Mouse (Mus musculus) midbrain, postnatal 0 days (tissue): ENCODE data around the gene Marc2. TPM values are rescaled to one million over a fixed set of nuclear protein-coding genes. Genes with fewer than 3 reads are reported as not detected.

Source experiments
- ATAC-seq: fragments of 200-750 bp; cut with Nextera tagmentation; 2 replicates; pipeline ENCODE4 v1.8.0; 2017; ENCODE audit warnings: moderate number of reproducible peaks, mild to moderate bottlenecking, moderate TSS enrichment, moderate library complexity; ENCODE audit not compliant: low FRiP score
- DNase-seq: peaks from one replicate; pipeline ENCODE4 v3.0.0-alpha.2; 2015; ENCODE audit warnings: low spot score
- H3K27ac ChIP-seq: fragments of 300-500 bp; sonication (generic); 2 replicates; pipeline ENCODE4 v1.5.1; 2014; ENCODE audit warnings: low read depth, mild to moderate bottlenecking, low read length, mixed read lengths
- H3K27me3 ChIP-seq: fragments of 300-500 bp; sonication (generic); 2 replicates; pipeline ENCODE4 v1.6.1; 2014; ENCODE audit warnings: low read length, control low read depth, mixed read lengths; ENCODE audit not compliant: insufficient read depth
- H3K36me3 ChIP-seq: fragments of 300-500 bp; sonication (generic); 2 replicates; pipeline ENCODE4 v1.6.1; 2014; ENCODE audit warnings: low read length, control low read depth, mixed read lengths; ENCODE audit not compliant: insufficient read depth
- H3K4me1 ChIP-seq: fragments of 300-500 bp; sonication (generic); 2 replicates; pipeline ENCODE4 v1.6.1; 2014; ENCODE audit warnings: mild to moderate bottlenecking, control low read depth, antibody characterized with exemption, low read length, mixed read lengths; ENCODE audit not compliant: insufficient read depth
- H3K4me2 ChIP-seq: fragments of 300-500 bp; sonication (generic); 2 replicates; pipeline ENCODE4 v1.6.1; 2014; ENCODE audit warnings: low read depth, mild to moderate bottlenecking, low read length, mixed read lengths; ENCODE audit not compliant: poor library complexity, severe bottlenecking
- H3K4me3 ChIP-seq: fragments of 300-500 bp; sonication (generic); 2 replicates; pipeline ENCODE4 v1.5.1; 2014; ENCODE audit warnings: low read depth, mild to moderate bottlenecking, low read length, moderate library complexity
- H3K9ac ChIP-seq: fragments of 300-500 bp; sonication (generic); replicated peaks from 2 replicates; pipeline ENCODE4 v1.6.1; 2014; ENCODE audit warnings: mild to moderate bottlenecking, low read length, moderate library complexity, mixed read lengths; ENCODE audit not compliant: poor library complexity, severe bottlenecking
- H3K9me3 ChIP-seq: fragments of 300-500 bp; sonication (generic); 2 replicates; pipeline ENCODE4 v1.6.1; 2016; ENCODE audit warnings: low read length, control low read depth
- CTCF ChIP-seq: IDR thresholded peaks from 2 replicates; pipeline ENCODE4 v1.5.1; 2016; ENCODE audit warnings: antibody characterized with exemption, mild to moderate bottlenecking
- WGBS: fragments of 180-500 bp; shearing (Covaris S2); extraction: QIAGEN DNeasy Blood & Tissue Kit; methylation state at CpG from one replicate; pipeline ENCODE4 v1.1.7; 2014; 5-methylcytosine and 5-hydroxymethylcytosine counted together
- microRNA counts: library from miRNA; unstranded; fragments of <30 nt; microRNA quantifications from one replicate; lab custom pipeline; 2015
- microRNA-seq: library from miRNA; unstranded; fragments of <30 nt; microRNA quantifications from one replicate; pipeline ENCODE4, GENCODE M21; 2016; ENCODE audit warnings: borderline number of aligned reads
- polyA plus RNA-seq: library from polyadenylated mRNA; unstranded; fragments of >200 nt; fragmentation: Nextera tagmentation; extraction: Ambion mirVana; gene quantifications from 2 replicates; pipeline ENCODE4 v1.2.1, GENCODE M21; 2015
- total RNA-seq: library from RNA; depleted of rRNA; stranded (reverse); fragments of >200 nt; gene quantifications from 2 replicates; pipeline ENCODE4 v1.2.3, GENCODE M21; 2014; rRNA removed

Gene Marc2
- total and polyA plus RNA-seq, 2 experiments from 2014 or later, result 46.3 to 121 TPM

GRCm38 (mm10) chr1:184771202-184771890 is 74.9 kb downstream of the Marc2 start:
- no peaks in the 10 kb centered on the region for H3K36me3 ChIP-seq
- DNase-seq (peak; percentile 77), ATAC-seq (0 out of 2 replicates have a peak, but pooled peaks have one; percentile 47)
- no peak overlapping the region for H3K27ac ChIP-seq
- no peaks in the 10 kb centered on the region for H3K9me3 ChIP-seq
- TF ChIP-seq CTCF, result peak; percentile 84
- no peak overlapping the region for H3K4me3 ChIP-seq
- no peaks in the 10 kb centered on the region for H3K27me3 ChIP-seq
- H3K4me1 ChIP-seq, result 0 out of 2 replicates have a peak, but pooled peaks cover 3% of the 10 kb centered on the region
- H3K4me2 ChIP-seq, result no peak overlapping the region
- 34% methylated on average over 18 of the region's 18 CpGs for WGBS
- no peak overlapping the region for H3K9ac ChIP-seq

- no peak overlapping the region for H3K9ac ChIP-seq
- H3K36me3 ChIP-seq, result no peaks in the 10 kb centered on the region
- H3K9me3 ChIP-seq, result no peaks in the 10 kb centered on the region
- no peak overlapping the region for H3K4me2 ChIP-seq
- no peak for TF ChIP-seq CTCF
- no peaks in the 10 kb centered on the region for H3K27me3 ChIP-seq
- 44% methylated on average over 3 of the region's 3 CpGs for WGBS
- DNase-seq (no peak), ATAC-seq (no peak)
- no peak overlapping the region for H3K4me3 ChIP-seq
- H3K4me1 ChIP-seq, result no peaks in the 10 kb centered on the region
- H3K27ac ChIP-seq, result no peak overlapping the region
These were observed 82.4 kb downstream of the Marc2 start for GRCm38 (mm10) chr1:184763866-184764265.

MicroRNA genes within 50 kb of the gene (microRNA counts, 519-probe panel; counts per million panel counts)
- 528 counts per million, percentile 58 among the panel's probes with 10 or more counts for microRNA mmu-miR-1981 (lab: Ali Mortazavi, UCI)

Small RNAs within 50 kb of the gene (microRNA-seq; reads per million reads assigned to microRNA genes)
- 92.8 reads per million, percentile 43 among the genes with 10 or more reads in this experiment for gene Mir1981

Other genes with a start within 250 kb of the Marc2 start
- 0.71 and 1.5 TPM in 2 replicates for gene Hlx, start 113.8 kb downstream of the Marc2 start, total RNA-seq
- gene Hlx, start 113.8 kb downstream of the Marc2 start, polyA plus RNA-seq, result 1.5 and 1.9 TPM in 2 replicates
- gene Marc1, start 35.1 kb downstream of the Marc2 start, total RNA-seq, result 0.55 TPM in 1 of 2 replicates, not detected in the other
- gene Marc1, start 35.1 kb downstream of the Marc2 start, polyA plus RNA-seq, result 0.21 and 0.25 TPM in 2 replicates
- gene C130074G19Rik, start 36.8 kb upstream of the Marc2 start, total RNA-seq, result 6.6 and 7.1 TPM in 2 replicates
- gene C130074G19Rik, start 36.8 kb upstream of the Marc2 start, polyA plus RNA-seq, result 0.55 and 0.85 TPM in 2 replicates
- 69.1 and 73.0 TPM in 2 replicates for gene Mark1, start 153.1 kb upstream of the Marc2 start, total RNA-seq
- 12.1 and 13.0 TPM in 2 replicates for gene Mark1, start 153.1 kb upstream of the Marc2 start, polyA plus RNA-seq